Mouse (Mus musculus) right cerebral cortex, postnatal 14 days (tissue): Measurements from ENCODE around the gene Spg11.
"Not testable (repeated sequence)": the region's sequence is repeated elsewhere in the genome, so short reads cannot be mapped to it uniquely, and the experiment has no call there.

Source experiments
- DNase-seq: peaks from one replicate; pipeline ENCODE4 v3.0.0; 2022

The Spg11 gene

GRCm38 (mm10) chr2:122059365-122060115, 58.6 kb downstream of the Spg11 start:
- no peak for DNase-seq

- no peak for DNase-seq
These were observed 74.3 kb downstream of the Spg11 start for GRCm38 (mm10) chr2:122043926-122044325.

- DNase-seq = no peak
These were observed 82.1 kb downstream of the Spg11 start for GRCm38 (mm10) chr2:122036064-122036463.

- no peak for DNase-seq
These were observed 86.2 kb downstream of the Spg11 start for GRCm38 (mm10) chr2:122031970-122032369.

- DNase-seq = peak; percentile 41
These were observed 89.2 kb downstream of the Spg11 start for GRCm38 (mm10) chr2:122028756-122029700.

- DNase-seq = peak; percentile 81
These were observed 90.1 kb downstream of the Spg11 start, which contains the start of gene Eif3j1 for GRCm38 (mm10) chr2:122027862-122028755. Eif3j1 (plus strand) TSS chr2:122028546.

GRCm38 (mm10) chr2:122027091-122027490, 91.1 kb downstream of the Spg11 start:
- DNase-seq = not testable (repeated sequence)

- no peak for DNase-seq
These were observed 95.9 kb downstream of the Spg11 start for GRCm38 (mm10) chr2:122022284-122022683.

- no peak for DNase-seq
These were observed 99.5 kb downstream of the Spg11 start for GRCm38 (mm10) chr2:122018705-122019104.

GRCm38 (mm10) chr2:122011441-122011840, 106.7 kb downstream of the Spg11 start:
- no peak for DNase-seq

GRCm38 (mm10) chr2:122008832-122009231, 109.4 kb downstream of the Spg11 start:
- DNase-seq = no peak
